Mouse (Mus musculus) megakaryocyte, embryonic 14.5 days (primary cell): ENCODE measurements around the gene Emd.
"Not testable (repeated sequence)": the region's sequence is repeated elsewhere in the genome, so short reads cannot be mapped to it uniquely, and the experiment has no call there.

ENCODE experiments used
- FLI1 ChIP-seq: IDR thresholded peaks from 2 replicates; pipeline ENCODE4 v1.6.1; 2012; ENCODE audit warnings: low read length, inconsistent platforms, mixed read lengths
- GATA1 ChIP-seq: IDR thresholded peaks from 3 replicates; pipeline ENCODE4 v1.6.1; 2012; ENCODE audit warnings: mixed read lengths, low read length, inconsistent platforms, borderline replicate concordance

DNA sequence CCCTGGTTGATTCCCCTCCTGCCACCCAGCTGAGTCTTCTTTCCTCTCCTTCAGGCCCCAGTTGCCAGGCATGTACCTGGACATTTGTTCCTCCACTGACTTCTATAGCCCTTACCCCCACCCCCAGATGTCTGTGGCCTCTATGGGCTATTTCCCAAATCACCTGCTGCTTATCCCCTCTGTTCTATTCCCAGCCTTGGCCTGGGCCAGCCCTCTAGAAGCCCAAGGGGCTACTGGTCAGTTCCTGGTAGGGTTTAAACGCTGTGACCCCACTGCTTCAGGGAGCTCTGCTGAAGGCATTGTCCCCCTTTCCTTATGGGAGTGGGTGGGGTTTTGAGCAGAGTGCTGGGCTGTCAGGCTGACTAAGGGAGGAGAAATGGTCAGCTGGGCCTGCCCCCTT is 34.4 kb upstream of the Emd start:
- not testable (repeated sequence) for TF ChIP-seq GATA1, FLI1
